ENCODE assay signal across 8 mouse cellular contexts in genomic region chr3:152265351-152266035, GRCm38 (mm10). TPM values are rescaled to one million over a fixed set of nuclear protein-coding genes. Genes with fewer than 3 reads are reported as not detected.
DNase-seq lines count a peak whose midpoint lies in the region; ATAC-seq and TF ChIP-seq lines count a peak whose summit lies in the region.

No protein-coding gene starts in this region.

- H3K4me1 ChIP-seq in thymus, adult 2 months (replicated peaks; ENCODE audit: control insufficient read depth, insufficient read depth, low read length): peaks cover 13% of the 10 kb centered on the region
- peaks cover 27% of the 10 kb centered on the region for H3K4me1 ChIP-seq in forebrain, embryonic 12.5 days
- peaks cover 12% of the 10 kb centered on the region; the same call in 1 of the 2 replicates for H3K4me1 ChIP-seq in heart, postnatal 0 days (ENCODE audit: control insufficient read depth, insufficient read depth)

- WGBS in thymus, adult 2 months: 4% methylated on average over 63 of the region's 63 CpGs
- 1% methylated on average over 49 of the region's 63 CpGs for WGBS in forebrain, embryonic 12.5 days
- 2% methylated on average over 58 of the region's 63 CpGs for WGBS in heart, postnatal 0 days

- H3K4me3 ChIP-seq in thymus, adult 2 months (ENCODE audit: control insufficient read depth, insufficient read depth, low read length): no peak overlapping the region
- peak overlapping the region; percentile 58 for H3K4me3 ChIP-seq in forebrain, embryonic 12.5 days (replicated peaks)
- peak overlapping the region; percentile 71 for H3K4me3 ChIP-seq in heart, postnatal 0 days (ENCODE audit: low read depth, low read length)

- peaks cover 12% of the 10 kb centered on the region for H3K27me3 ChIP-seq in thymus, adult 2 months (ENCODE audit: control insufficient read depth, insufficient read depth, low read length)
- H3K27me3 ChIP-seq in forebrain, embryonic 12.5 days: peaks cover 73% of the 10 kb centered on the region
- H3K27me3 ChIP-seq in heart, postnatal 0 days (ENCODE audit: control insufficient read depth, insufficient read depth, low read length): no peaks in the 10 kb centered on the region

- no peak for TF ChIP-seq POLR2A in thymus, adult 2 months (IDR thresholded peaks at IDR 0.05; ENCODE audit: control insufficient read depth, extremely low read depth, insufficient read depth, low read length, poor library complexity)

- H3K27ac ChIP-seq in thymus, adult 2 months (ENCODE audit: control insufficient read depth, insufficient read depth, low read length): no peak overlapping the region
- 0 out of 2 replicates have a peak overlapping the region, but pooled peaks have one; percentile 8 for H3K27ac ChIP-seq in forebrain, embryonic 12.5 days
- peak overlapping the region; percentile 99 for H3K27ac ChIP-seq in heart, postnatal 0 days (ENCODE audit: low read depth)

- peak overlapping the region; percentile 61 for H3K9ac ChIP-seq in forebrain, embryonic 12.5 days
- peak overlapping the region; percentile 87 for H3K9ac ChIP-seq in heart, postnatal 0 days (replicated peaks; ENCODE audit: low read depth, low read length)

- peak overlapping the region; percentile 100 for H3K4me2 ChIP-seq in forebrain, embryonic 12.5 days
- peak overlapping the region; percentile 63 for H3K4me2 ChIP-seq in heart, postnatal 0 days (ENCODE audit: low read depth, low read length)

- H3K36me3 ChIP-seq in thymus, adult 2 months (ENCODE audit: control insufficient read depth, insufficient read depth, low read length): no peaks in the 10 kb centered on the region
- H3K36me3 ChIP-seq in forebrain, embryonic 12.5 days (replicated peaks): no peaks in the 10 kb centered on the region
- H3K36me3 ChIP-seq in heart, postnatal 0 days (replicated peaks; ENCODE audit: control insufficient read depth, insufficient read depth, low read length): no peaks in the 10 kb centered on the region

- peak; percentile 42 for DNase-seq in thymus, postnatal 4 days
- DNase-seq in thymus, adult 2 months: no peak
- peak; percentile 82 for DNase-seq in heart, postnatal 0 days (ENCODE audit: low spot score)
- peak; percentile 77 to 85 for DNase-seq in kidney, postnatal 25 days
- peak; percentile 88 for DNase-seq in lung, postnatal 10 days
- DNase-seq in retina, embryonic 14.5 days (ENCODE audit: low spot score): peak; percentile 73
- DNase-seq in adipocyte (ENCODE audit: low spot score): no peak

- peak; percentile 79; the same call in 1 of the 2 replicates for TF ChIP-seq EP300 in heart, postnatal 0 days (IDR thresholded peaks at IDR 0.05; ENCODE audit: low read depth)

- H3K9me3 ChIP-seq in forebrain, embryonic 12.5 days: no peaks in the 10 kb centered on the region
- H3K9me3 ChIP-seq in heart, postnatal 0 days (replicated peaks; ENCODE audit: control insufficient read depth, low read length): no peaks in the 10 kb centered on the region

- no peak for TF ChIP-seq CTCF in thymus, adult 2 months (IDR thresholded peaks at IDR 0.05; ENCODE audit: borderline replicate concordance, control insufficient read depth, extremely low read depth, insufficient read depth, low read length, poor library complexity)
- no peak for TF ChIP-seq CTCF in heart, postnatal 0 days (IDR thresholded peaks at IDR 0.05; ENCODE audit: low read depth)

- peak; percentile 86 for ATAC-seq in forebrain, embryonic 12.5 days (ENCODE audit: low FRiP score)
- ATAC-seq in heart, postnatal 0 days (ENCODE audit: insufficient read depth, low read depth): peak; percentile 87

RNA-seq across cellular contexts. Expression of gene Nexn, which starts 0.7 kb away (rescaled TPM):
- polyA plus RNA-seq in thymus, adult 2 months (2012; rRNA removed): 0.31 TPM in 1 of 2 replicates, not detected in the other
- polyA plus RNA-seq in forebrain, embryonic 12.5 days (2016; fragmentation: Nextera tagmentation; extraction: Ambion mirVana): 3.4 and 6.3 TPM in 2 replicates
- 32.1 and 88.6 TPM in 2 replicates for total RNA-seq in heart, postnatal 0 days (2014; rRNA removed; ENCODE audit: low replicate concordance)
- 314 and 316 TPM in 2 replicates for polyA plus RNA-seq in heart, postnatal 0 days (2015; fragmentation: Nextera tagmentation; extraction: Ambion mirVana)

RNA-seq across cellular contexts. Expression of gene Fubp1, which starts 55.3 kb away (rescaled TPM):
- polyA plus RNA-seq in thymus, adult 2 months (2012; rRNA removed): 247 and 254 TPM in 2 replicates
- 437 and 443 TPM in 2 replicates for polyA plus RNA-seq in forebrain, embryonic 12.5 days (2016; fragmentation: Nextera tagmentation; extraction: Ambion mirVana)
- 71.2 and 131 TPM in 2 replicates for total RNA-seq in heart, postnatal 0 days (2014; rRNA removed; ENCODE audit: low replicate concordance)
- polyA plus RNA-seq in heart, postnatal 0 days (2015; fragmentation: Nextera tagmentation; extraction: Ambion mirVana): 72.9 and 80.7 TPM in 2 replicates

RNA-seq across cellular contexts. Expression of gene Dnajb4, which starts 55.4 kb away (rescaled TPM):
- polyA plus RNA-seq in thymus, adult 2 months (2012; rRNA removed): 8.6 and 9.2 TPM in 2 replicates
- polyA plus RNA-seq in forebrain, embryonic 12.5 days (2016; fragmentation: Nextera tagmentation; extraction: Ambion mirVana): 26.6 and 28.7 TPM in 2 replicates
- total RNA-seq in heart, postnatal 0 days (2014; rRNA removed; ENCODE audit: low replicate concordance): 52.9 and 54.5 TPM in 2 replicates
- 60.1 TPM in 2 replicates for polyA plus RNA-seq in heart, postnatal 0 days (2015; fragmentation: Nextera tagmentation; extraction: Ambion mirVana)

Comparison
In these comparisons a context has a peak if more than half of its experiments do, and no peak if none do; other contexts are left out.
1. DNase-seq: peak in thymus, postnatal 4 days (single experiment), heart, postnatal 0 days (single experiment), kidney, postnatal 25 days (2 of 2), lung, postnatal 10 days (single experiment) and retina, embryonic 14.5 days (single experiment); none in thymus, adult 2 months (single experiment) and adipocyte (single experiment).
2. RNA of gene Nexn, which starts 0.7 kb away (polyA plus RNA-seq): 314 to 316 TPM in heart, postnatal 0 days; 3.4 to 6.3 TPM in forebrain, embryonic 12.5 days and 0.31 TPM in thymus, adult 2 months; every median in the first group is over 10 times any median in the second.